Comparison of ENCODE assay signal across 13 mouse cellular contexts in genomic region chr10:80299824-80300223, GRCm38 (mm10). TPM values are rescaled to one million over a fixed set of nuclear protein-coding genes. Genes with fewer than 3 reads are reported as not detected.
A peak's percentile ranks its signal among the peaks of the same experiment; 100 is the strongest.
DNase-seq lines count a peak whose midpoint lies in the region; ATAC-seq and TF ChIP-seq lines count a peak whose summit lies in the region.
"Had no signal": no experiment of that assay in that cellular context is flagged by ENCODE, and none has a peak within 500 bp of the region (broad histone marks: within the 10 kb centered on the region; RNA-seq: fewer than 3 reads in every experiment).

No protein-coding gene starts in this region.

- no peak overlapping the region for H3K27ac ChIP-seq in intestine, embryonic 15.5 days
- H3K27ac ChIP-seq in intestine, embryonic 16.5 days (ENCODE audit: low read length): no peak overlapping the region
- peak overlapping the region; percentile 95 for H3K27ac ChIP-seq in forebrain, embryonic 12.5 days
- peak overlapping the region; percentile 99 for H3K27ac ChIP-seq in hindbrain, postnatal 0 days
- H3K27ac ChIP-seq in neural tube, embryonic 12.5 days: peak overlapping the region; percentile 89; the same call in 1 of the 2 replicates
- H3K27ac ChIP-seq: heart, adult 2 months had no signal

- 0 out of 2 replicates have a peak overlapping the region, but pooled peaks have one; percentile 8 for H3K9ac ChIP-seq in intestine, embryonic 15.5 days
- no peak overlapping the region for H3K9ac ChIP-seq in intestine, embryonic 16.5 days (ENCODE audit: low read depth, low read length)
- peak overlapping the region; percentile 94 for H3K9ac ChIP-seq in forebrain, embryonic 12.5 days
- peak overlapping the region; percentile 90 for H3K9ac ChIP-seq in hindbrain, postnatal 0 days (replicated peaks; ENCODE audit: low read length)
- peak overlapping the region; percentile 95 for H3K9ac ChIP-seq in neural tube, embryonic 12.5 days

- peaks cover 2% of the 10 kb centered on the region; the same call in 1 of the 2 replicates for H3K36me3 ChIP-seq in intestine, embryonic 15.5 days
- H3K36me3 ChIP-seq in intestine, embryonic 16.5 days (ENCODE audit: control insufficient read depth, insufficient read depth, low read length): peaks cover 2% of the 10 kb centered on the region; the same call in 1 of the 2 replicates
- H3K36me3 ChIP-seq in forebrain, embryonic 12.5 days (replicated peaks): peaks cover 28% of the 10 kb centered on the region
- H3K36me3 ChIP-seq in hindbrain, postnatal 0 days (ENCODE audit: insufficient read depth, low read length): peaks cover 4% of the 10 kb centered on the region; the same call in 1 of the 2 replicates
- peaks cover 25% of the 10 kb centered on the region for H3K36me3 ChIP-seq in neural tube, embryonic 12.5 days

- TF ChIP-seq CTCF in hindbrain, postnatal 0 days (IDR thresholded peaks at IDR 0.05; ENCODE audit: low read depth): no peak

- ATAC-seq in intestine, embryonic 15.5 days: no peak
- ATAC-seq in intestine, embryonic 16.5 days: no peak
- no peak for ATAC-seq in forebrain, embryonic 12.5 days (ENCODE audit: low FRiP score)
- ATAC-seq in hindbrain, postnatal 0 days: no peak
- ATAC-seq in neural tube, embryonic 12.5 days (ENCODE audit: low FRiP score, low read depth): no peak

- H3K27me3 ChIP-seq in intestine, embryonic 15.5 days (replicated peaks): peaks cover 59% of the 10 kb centered on the region
- H3K27me3 ChIP-seq in intestine, embryonic 16.5 days (replicated peaks; ENCODE audit: control insufficient read depth, insufficient read depth, low read length): peaks cover 46% of the 10 kb centered on the region
- H3K27me3 ChIP-seq in forebrain, embryonic 12.5 days: peaks cover 15% of the 10 kb centered on the region; the same call in 1 of the 2 replicates
- no peaks in the 10 kb centered on the region for H3K27me3 ChIP-seq in hindbrain, postnatal 0 days (ENCODE audit: insufficient read depth, low read length)
- H3K27me3 ChIP-seq in neural tube, embryonic 12.5 days (replicated peaks): peaks cover 17% of the 10 kb centered on the region; the same call in 1 of the 2 replicates

- H3K4me3 ChIP-seq in intestine, embryonic 15.5 days (replicated peaks): no peak overlapping the region; the same call in 1 of the 2 replicates
- H3K4me3 ChIP-seq in intestine, embryonic 16.5 days (ENCODE audit: low read length): no peak overlapping the region
- peak overlapping the region; percentile 60 for H3K4me3 ChIP-seq in forebrain, embryonic 12.5 days (replicated peaks)
- peak overlapping the region; percentile 58 for H3K4me3 ChIP-seq in hindbrain, postnatal 0 days (ENCODE audit: low read length)
- H3K4me3 ChIP-seq in neural tube, embryonic 12.5 days: peak overlapping the region; percentile 67
- H3K4me3 ChIP-seq: heart, adult 2 months had no signal

- no peak overlapping the region for H3K4me2 ChIP-seq in intestine, embryonic 15.5 days (replicated peaks)
- H3K4me2 ChIP-seq in intestine, embryonic 16.5 days (ENCODE audit: low read depth, low read length): no peak overlapping the region
- H3K4me2 ChIP-seq in forebrain, embryonic 12.5 days: peak overlapping the region; percentile 82
- peak overlapping the region; percentile 74 for H3K4me2 ChIP-seq in hindbrain, postnatal 0 days (ENCODE audit: low read depth, low read length)
- H3K4me2 ChIP-seq in neural tube, embryonic 12.5 days (replicated peaks): peak overlapping the region; percentile 86

- H3K9me3 ChIP-seq in intestine, embryonic 15.5 days: no peaks in the 10 kb centered on the region
- no peaks in the 10 kb centered on the region for H3K9me3 ChIP-seq in intestine, embryonic 16.5 days (ENCODE audit: control insufficient read depth, low read length)
- no peaks in the 10 kb centered on the region for H3K9me3 ChIP-seq in forebrain, embryonic 12.5 days
- H3K9me3 ChIP-seq in hindbrain, postnatal 0 days (ENCODE audit: low read length): no peaks in the 10 kb centered on the region
- H3K9me3 ChIP-seq in neural tube, embryonic 12.5 days: no peaks in the 10 kb centered on the region

- WGBS in intestine, embryonic 15.5 days: 51% methylated on average over 10 of the region's 10 CpGs
- 52% methylated on average over 10 of the region's 10 CpGs for WGBS in intestine, embryonic 16.5 days
- 45% methylated on average over 10 of the region's 10 CpGs for WGBS in forebrain, embryonic 12.5 days
- WGBS in hindbrain, postnatal 0 days: 38% methylated on average over 10 of the region's 10 CpGs
- WGBS in neural tube, embryonic 12.5 days: 52% methylated on average over 10 of the region's 10 CpGs

- peaks cover 21% of the 10 kb centered on the region for H3K4me1 ChIP-seq in intestine, embryonic 15.5 days (replicated peaks)
- H3K4me1 ChIP-seq in intestine, embryonic 16.5 days (ENCODE audit: control insufficient read depth, insufficient read depth, low read length): peaks cover 15% of the 10 kb centered on the region
- H3K4me1 ChIP-seq in forebrain, embryonic 12.5 days: peaks cover 89% of the 10 kb centered on the region
- H3K4me1 ChIP-seq in hindbrain, postnatal 0 days (ENCODE audit: insufficient read depth, low read length): peaks cover 46% of the 10 kb centered on the region
- H3K4me1 ChIP-seq in neural tube, embryonic 12.5 days: peaks cover 76% of the 10 kb centered on the region

- DNase-seq in hindbrain, postnatal 0 days (ENCODE audit: low spot score): peak; percentile 31
- DNase-seq in spleen, adult 12 weeks (ENCODE audit: low spot score): no peak
- DNase-seq in retina, embryonic 14.5 days (ENCODE audit: low spot score): no peak
- DNase-seq in kidney, adult 9 months: no peak
- DNase-seq: adrenal gland, postnatal 10 days; heart, adult 2 months; kidney, postnatal 14 days; thymus, postnatal 25 days had no signal

RNA-seq across cellular contexts. Expression of gene Apc2, which starts 4.0 kb away (rescaled TPM):
- polyA plus RNA-seq in intestine, embryonic 15.5 days (2015; fragmentation: Nextera tagmentation; extraction: Ambion mirVana): 4.9 and 6.5 TPM in 2 replicates
- 2.4 and 3.1 TPM in 2 replicates for polyA plus RNA-seq in intestine, embryonic 16.5 days (2015; fragmentation: Nextera tagmentation; extraction: Ambion mirVana)
- polyA plus RNA-seq in forebrain, embryonic 12.5 days (2016; fragmentation: Nextera tagmentation; extraction: Ambion mirVana): 144 and 165 TPM in 2 replicates
- total RNA-seq in hindbrain, postnatal 0 days (2014; rRNA removed): 358 and 374 TPM in 2 replicates
- polyA plus RNA-seq in hindbrain, postnatal 0 days (2015; fragmentation: Nextera tagmentation; extraction: Ambion mirVana): 81.3 and 97.6 TPM in 2 replicates
- polyA plus RNA-seq in neural tube, embryonic 12.5 days (2016; fragmentation: Nextera tagmentation; extraction: Ambion mirVana): 160 and 175 TPM in 2 replicates
- total RNA-seq: megakaryocyte-erythroid progenitor cell, adult 5-6 weeks had no signal

RNA-seq across cellular contexts. Expression of gene Rps15, which starts 7.6 kb away (rescaled TPM):
- polyA plus RNA-seq in intestine, embryonic 15.5 days (2015; fragmentation: Nextera tagmentation; extraction: Ambion mirVana): 974 and 1,020 TPM in 2 replicates
- 894 and 922 TPM in 2 replicates for polyA plus RNA-seq in intestine, embryonic 16.5 days (2015; fragmentation: Nextera tagmentation; extraction: Ambion mirVana)
- polyA plus RNA-seq in forebrain, embryonic 12.5 days (2016; fragmentation: Nextera tagmentation; extraction: Ambion mirVana): 708 and 760 TPM in 2 replicates
- total RNA-seq in hindbrain, postnatal 0 days (2014; rRNA removed): 1,031 and 1,483 TPM in 2 replicates
- polyA plus RNA-seq in hindbrain, postnatal 0 days (2015; fragmentation: Nextera tagmentation; extraction: Ambion mirVana): 676 and 682 TPM in 2 replicates
- polyA plus RNA-seq in neural tube, embryonic 12.5 days (2016; fragmentation: Nextera tagmentation; extraction: Ambion mirVana): 643 and 654 TPM in 2 replicates

RNA-seq across cellular contexts. Expression of gene 2310011J03Rik, which starts 20.5 kb away (rescaled TPM):
- polyA plus RNA-seq in intestine, embryonic 15.5 days (2015; fragmentation: Nextera tagmentation; extraction: Ambion mirVana): 51.4 and 51.5 TPM in 2 replicates
- polyA plus RNA-seq in intestine, embryonic 16.5 days (2015; fragmentation: Nextera tagmentation; extraction: Ambion mirVana): 60.4 and 64.3 TPM in 2 replicates
- 42.6 and 44.4 TPM in 2 replicates for polyA plus RNA-seq in forebrain, embryonic 12.5 days (2016; fragmentation: Nextera tagmentation; extraction: Ambion mirVana)
- 28.9 and 36.0 TPM in 2 replicates for total RNA-seq in hindbrain, postnatal 0 days (2014; rRNA removed)
- polyA plus RNA-seq in hindbrain, postnatal 0 days (2015; fragmentation: Nextera tagmentation; extraction: Ambion mirVana): 35.7 and 38.4 TPM in 2 replicates
- polyA plus RNA-seq in neural tube, embryonic 12.5 days (2016; fragmentation: Nextera tagmentation; extraction: Ambion mirVana): 37.7 and 41.1 TPM in 2 replicates

RNA-seq across cellular contexts. Expression of gene Pcsk4, which starts 29.5 kb away (rescaled TPM):
- 8.1 and 8.8 TPM in 2 replicates for polyA plus RNA-seq in intestine, embryonic 15.5 days (2015; fragmentation: Nextera tagmentation; extraction: Ambion mirVana)
- 10.8 and 12.9 TPM in 2 replicates for polyA plus RNA-seq in intestine, embryonic 16.5 days (2015; fragmentation: Nextera tagmentation; extraction: Ambion mirVana)
- polyA plus RNA-seq in forebrain, embryonic 12.5 days (2016; fragmentation: Nextera tagmentation; extraction: Ambion mirVana): 3.7 and 3.8 TPM in 2 replicates
- 3.8 and 6.7 TPM in 2 replicates for total RNA-seq in hindbrain, postnatal 0 days (2014; rRNA removed)
- 11.0 and 11.8 TPM in 2 replicates for polyA plus RNA-seq in hindbrain, postnatal 0 days (2015; fragmentation: Nextera tagmentation; extraction: Ambion mirVana)
- polyA plus RNA-seq in neural tube, embryonic 12.5 days (2016; fragmentation: Nextera tagmentation; extraction: Ambion mirVana): 2.2 and 2.3 TPM in 2 replicates

RNA-seq across cellular contexts. Expression of gene Reep6, which starts 29.9 kb away (rescaled TPM):
- 132 and 159 TPM in 2 replicates for polyA plus RNA-seq in intestine, embryonic 15.5 days (2015; fragmentation: Nextera tagmentation; extraction: Ambion mirVana)
- 255 and 314 TPM in 2 replicates for polyA plus RNA-seq in intestine, embryonic 16.5 days (2015; fragmentation: Nextera tagmentation; extraction: Ambion mirVana)
- 4.1 and 4.4 TPM in 2 replicates for polyA plus RNA-seq in forebrain, embryonic 12.5 days (2016; fragmentation: Nextera tagmentation; extraction: Ambion mirVana)
- total RNA-seq in hindbrain, postnatal 0 days (2014; rRNA removed): 3.7 TPM in 2 replicates
- polyA plus RNA-seq in hindbrain, postnatal 0 days (2015; fragmentation: Nextera tagmentation; extraction: Ambion mirVana): 5.2 and 5.5 TPM in 2 replicates
- polyA plus RNA-seq in neural tube, embryonic 12.5 days (2016; fragmentation: Nextera tagmentation; extraction: Ambion mirVana): 3.4 and 3.6 TPM in 2 replicates

Comparison
In these comparisons a context has a peak if more than half of its experiments do, and no peak if none do; other contexts are left out.
1. H3K27ac ChIP-seq: peak in forebrain, embryonic 12.5 days (single experiment), hindbrain, postnatal 0 days (single experiment) and neural tube, embryonic 12.5 days (single experiment); none in intestine, embryonic 15.5 days (single experiment) and intestine, embryonic 16.5 days (single experiment).
2. H3K4me2 ChIP-seq: peak in forebrain, embryonic 12.5 days (single experiment), hindbrain, postnatal 0 days (single experiment) and neural tube, embryonic 12.5 days (single experiment); none in intestine, embryonic 15.5 days (single experiment) and intestine, embryonic 16.5 days (single experiment).
3. H3K4me3 ChIP-seq: peak in forebrain, embryonic 12.5 days (single experiment), hindbrain, postnatal 0 days (single experiment) and neural tube, embryonic 12.5 days (single experiment); none in intestine, embryonic 15.5 days (single experiment) and intestine, embryonic 16.5 days (single experiment).
4. RNA of gene Apc2, which starts 4.0 kb away (polyA plus RNA-seq): 160 to 175 TPM in neural tube, embryonic 12.5 days, 144 to 165 TPM in forebrain, embryonic 12.5 days and 81.3 to 97.6 TPM in hindbrain, postnatal 0 days; 4.9 to 6.5 TPM in intestine, embryonic 15.5 days and 2.4 to 3.1 TPM in intestine, embryonic 16.5 days; every median in the first group is over 10 times any median in the second.